Mouse (Mus musculus) G1E (cell line): ENCODE results near the gene Brdt. TPM values are rescaled to one million over a fixed set of nuclear protein-coding genes. Genes with fewer than 3 reads are reported as not detected.

Experiments used
- ATAC-seq: 2 replicates; pipeline ENCODE4 v1.8.0; 2016; ENCODE audit warnings: mild to moderate bottlenecking; ENCODE audit not compliant: insufficient number of reproducible peaks, poor library complexity, low FRiP score, severe bottlenecking; ENCODE audit errors: extremely low read depth
- DNase-seq: peaks from one replicate; pipeline ENCODE4 v3.0.0; 2012; ENCODE audit warnings: low spot score
- H3K27me3 ChIP-seq: 2 replicates; pipeline ENCODE4 v1.6.1; 2012; ENCODE audit warnings: mild to moderate bottlenecking, low read length, inconsistent platforms; ENCODE audit not compliant: insufficient read depth
- H3K36me3 ChIP-seq: replicated peaks from 2 replicates; pipeline ENCODE3; 2012; ENCODE audit warnings: mild to moderate bottlenecking, inconsistent platforms
- H3K4me1 ChIP-seq: 2 replicates; pipeline ENCODE4 v1.6.1; 2012; ENCODE audit warnings: low read depth, low read length, inconsistent platforms, mixed read lengths; ENCODE audit not compliant: insufficient read depth
- H3K4me3 ChIP-seq: 2 replicates; pipeline ENCODE4 v1.5.1; 2012; ENCODE audit warnings: low read depth, mild to moderate bottlenecking, inconsistent platforms, low read length, moderate library complexity, mixed read lengths
- H3K9me3 ChIP-seq: replicated peaks from 2 replicates; pipeline ENCODE4 v1.6.1; 2012; ENCODE audit warnings: inconsistent platforms
- CTCF ChIP-seq: IDR thresholded peaks from 2 replicates; pipeline ENCODE4 v1.5.1; 2012; ENCODE audit warnings: low read depth, low read length, inconsistent platforms, mixed read lengths
- GATA1 ChIP-seq: IDR thresholded peaks from 2 replicates; pipeline ENCODE4 v1.6.1; 2012; ENCODE audit warnings: borderline replicate concordance, low read length, inconsistent platforms, mixed read lengths
- GATA2 ChIP-seq: IDR thresholded peaks from 2 replicates; pipeline ENCODE4 v1.6.1; 2012; ENCODE audit warnings: low read depth, low read length, inconsistent platforms, borderline replicate concordance
- POLR2AphosphoS5 ChIP-seq: IDR thresholded peaks from 2 replicates; pipeline ENCODE4 v1.6.1; 2012; ENCODE audit warnings: low read depth, low read length, inconsistent platforms; ENCODE audit not compliant: insufficient replicate concordance
- TAL1 ChIP-seq: conservative IDR thresholded peaks from 2 replicates; pipeline ENCODE4 v1.6.1; 2012; ENCODE audit warnings: low read depth, low read length, inconsistent platforms, mixed read lengths
- polyA plus RNA-seq: library from polyadenylated mRNA; stranded (reverse); fragments of >175 nt; gene quantifications from 2 replicates; pipeline ENCODE4 v1.2.3, GENCODE M21; 2012
- total RNA-seq, 2 experiments: library from RNA; stranded (forward) in 1 of 2; stranded (reverse) in 1 of 2; fragments of 200-1000 nt in 1 of 2; fragments of >200 nt in 1 of 2; fragmentation: Nextera tagmentation in 1 of 2; gene quantifications; 2 replicates each; pipeline ENCODE4 v1.2.3; 2014 to 2017

Brdt gene
- total and polyA plus RNA-seq, 3 experiments, result 0.11 TPM; not detected in 2

DNA sequence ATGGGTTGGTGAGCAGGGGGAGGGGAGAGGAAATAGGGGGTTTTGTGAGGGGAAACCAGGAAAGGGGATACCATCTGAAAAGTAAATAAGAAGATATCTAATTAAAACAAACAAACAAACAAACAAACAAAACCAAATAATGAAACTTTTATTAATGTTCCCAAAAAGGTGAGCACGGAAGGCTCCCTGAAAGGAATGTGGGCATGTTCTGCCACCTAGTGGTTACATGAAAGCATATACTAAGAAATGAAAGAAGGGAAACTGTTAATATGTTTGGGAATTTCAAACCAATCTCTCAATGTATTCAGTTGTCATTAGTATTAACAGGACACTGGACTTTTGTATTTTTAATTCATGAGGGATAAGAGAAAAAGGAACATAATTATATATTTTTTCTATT, 10.3 kb upstream of the Brdt start:
- H3K9me3 ChIP-seq, result no peaks in the 10 kb centered on the region
- H3K4me3 ChIP-seq, result no peak overlapping the region
- TF ChIP-seq GATA1, result no peak
- no peak for TF ChIP-seq POLR2AphosphoS5
- TF ChIP-seq GATA2, result no peak
- no peak for TF ChIP-seq TAL1
- no peak for TF ChIP-seq CTCF
- no peak for ATAC-seq
- no peak for DNase-seq
- no peaks in the 10 kb centered on the region for H3K4me1 ChIP-seq
- H3K27me3 ChIP-seq, result no peaks in the 10 kb centered on the region; the same call in 1 of the 2 replicates
- no peaks in the 10 kb centered on the region for H3K36me3 ChIP-seq

DNA sequence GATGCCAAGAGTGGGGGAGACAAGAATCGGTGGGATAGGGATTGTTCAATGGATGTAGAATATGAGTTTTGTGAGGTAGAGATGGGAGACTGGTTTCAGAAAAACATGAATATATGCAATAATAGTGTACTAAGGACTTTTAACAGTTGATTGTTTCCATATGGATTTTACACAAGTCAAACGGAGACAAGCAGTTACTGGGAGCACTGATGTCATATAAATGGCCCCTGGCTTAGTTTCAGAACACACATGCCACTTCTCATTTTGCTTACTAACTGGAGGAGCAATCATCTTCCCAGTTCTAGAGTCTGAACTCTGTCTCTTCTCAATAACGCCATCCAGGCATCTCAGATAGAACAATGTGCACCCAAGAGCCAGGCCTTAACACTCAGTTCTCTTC, 9.4 kb downstream of the Brdt start:
- Histone ChIP-seq H3K9me3 (no peaks in the 10 kb centered on the region), H3K4me3 (no peak overlapping the region), H3K4me1 (no peaks in the 10 kb centered on the region), H3K36me3 (no peaks in the 10 kb centered on the region), H3K27me3 (peaks cover 3% of the 10 kb centered on the region)
- ATAC-seq, result no peak
- no peak for DNase-seq
- TF ChIP-seq CTCF, result no peak
- no peak for TF ChIP-seq GATA2
- TF ChIP-seq GATA1, result no peak
- no peak for TF ChIP-seq POLR2AphosphoS5
- TF ChIP-seq TAL1, result no peak

DNA sequence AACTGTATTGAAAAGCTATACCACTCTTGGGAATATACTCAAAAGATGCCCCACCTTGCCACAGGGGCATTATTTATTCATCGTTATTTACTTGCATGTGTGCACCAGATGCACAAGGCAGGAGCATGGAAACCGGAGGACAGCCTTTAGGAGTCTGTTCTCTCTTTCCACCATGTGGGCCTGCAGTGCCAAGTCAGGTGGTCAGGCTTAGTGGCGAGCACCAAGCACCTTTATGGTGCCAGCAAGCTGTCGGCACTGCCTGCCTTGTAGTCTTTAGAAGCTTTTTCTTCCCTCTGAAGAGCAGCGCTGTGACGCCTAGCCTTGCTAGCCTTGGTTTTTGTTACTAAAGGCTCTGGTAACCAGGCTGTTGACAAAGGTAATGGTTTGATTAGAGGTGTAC, 11.9 kb downstream of the Brdt start:
- ATAC-seq (no peak), DNase-seq (no peak)
- TF ChIP-seq TAL1 (no peak), GATA1 (no peak), GATA2 (no peak), CTCF (no peak), POLR2AphosphoS5 (no peak)
- no peaks in the 10 kb centered on the region for H3K36me3 ChIP-seq
- no peaks in the 10 kb centered on the region for H3K4me1 ChIP-seq
- H3K27me3 ChIP-seq, result peaks cover 6% of the 10 kb centered on the region
- no peak overlapping the region for H3K4me3 ChIP-seq
- no peaks in the 10 kb centered on the region for H3K9me3 ChIP-seq

DNA sequence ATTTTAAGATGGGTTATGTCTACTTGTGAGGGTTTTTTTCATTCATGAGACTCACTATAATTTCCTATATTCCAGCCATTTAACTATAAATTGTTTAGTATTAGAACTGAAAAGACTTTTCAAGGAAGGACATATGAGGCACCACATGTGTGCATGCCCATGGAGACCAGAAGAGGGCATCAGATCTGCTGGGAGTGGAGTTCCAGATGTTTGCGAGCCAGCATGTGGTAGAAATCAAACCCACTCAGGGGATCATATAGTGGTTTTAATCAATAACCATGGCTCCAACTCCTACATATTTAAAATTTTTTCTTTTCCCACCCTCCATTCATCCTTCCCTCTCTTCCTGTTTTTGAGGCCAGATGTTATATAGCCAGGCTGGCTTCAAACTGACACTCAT, 15.3 kb downstream of the Brdt start:
- no peaks in the 10 kb centered on the region for H3K4me1 ChIP-seq
- peaks cover 10% of the 10 kb centered on the region for H3K27me3 ChIP-seq
- H3K36me3 ChIP-seq, result no peaks in the 10 kb centered on the region
- TF ChIP-seq GATA2, result no peak
- TF ChIP-seq CTCF, result no peak
- no peak for TF ChIP-seq POLR2AphosphoS5
- no peak for TF ChIP-seq GATA1
- no peak for TF ChIP-seq TAL1
- no peak for DNase-seq
- no peak for ATAC-seq
- no peaks in the 10 kb centered on the region for H3K9me3 ChIP-seq
- H3K4me3 ChIP-seq, result no peak overlapping the region

DNA sequence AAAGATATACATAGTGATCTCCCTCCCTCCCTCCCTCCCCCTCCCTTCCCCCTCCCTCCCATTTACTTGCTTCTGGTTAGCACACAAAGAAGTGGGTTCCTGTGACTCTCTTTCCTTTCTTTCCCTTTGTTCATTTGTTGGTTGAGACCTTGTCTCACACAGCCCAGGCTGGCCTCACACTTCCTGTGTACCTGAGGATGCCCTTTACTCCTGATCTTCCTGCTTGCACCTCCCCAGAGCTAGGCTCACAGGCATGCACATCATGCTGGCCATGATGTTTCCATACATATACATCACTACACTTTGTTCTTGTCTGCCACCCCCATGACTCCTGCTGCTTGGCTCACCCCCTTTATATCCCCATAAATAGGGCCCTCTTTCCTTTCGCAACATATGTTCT, 21.6 kb downstream of the Brdt start:
- no peak for TF ChIP-seq CTCF
- DNase-seq, result no peak
- H3K36me3 ChIP-seq, result no peaks in the 10 kb centered on the region
- no peak for ATAC-seq
- no peaks in the 10 kb centered on the region for H3K4me1 ChIP-seq
- peaks cover 13% of the 10 kb centered on the region for H3K27me3 ChIP-seq
- H3K9me3 ChIP-seq, result no peaks in the 10 kb centered on the region
- H3K4me3 ChIP-seq, result no peak overlapping the region

DNA sequence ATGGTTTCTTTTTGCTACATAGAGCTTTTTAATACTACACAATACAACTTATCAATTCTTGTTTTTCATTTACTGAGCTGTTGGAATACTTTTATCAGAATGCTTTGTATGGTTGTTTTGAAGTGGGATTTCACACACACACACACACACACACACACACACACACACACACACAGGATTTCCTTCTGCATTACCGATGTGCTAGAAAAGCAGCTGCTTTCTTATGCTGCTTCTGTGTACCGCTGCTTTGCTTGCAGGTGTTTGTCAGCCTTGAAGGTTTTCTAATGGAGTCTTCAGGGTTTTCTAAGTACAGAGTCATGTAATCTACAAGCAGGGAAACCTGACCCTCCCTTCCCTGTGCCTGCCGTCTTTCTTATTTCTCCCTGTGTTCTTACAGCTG, 23.0 kb downstream of the Brdt start:
- Histone ChIP-seq H3K4me1 (no peaks in the 10 kb centered on the region), H3K36me3 (no peaks in the 10 kb centered on the region), H3K9me3 (no peaks in the 10 kb centered on the region), H3K4me3 (no peak overlapping the region), H3K27me3 (peaks cover 10% of the 10 kb centered on the region; the same call in 1 of the 2 replicates)
- DNase-seq (no peak), ATAC-seq (no peak)
- TF ChIP-seq TAL1, result no peak
- TF ChIP-seq GATA2, result no peak
- no peak for TF ChIP-seq CTCF
- no peak for TF ChIP-seq GATA1
- TF ChIP-seq POLR2AphosphoS5, result no peak

DNA sequence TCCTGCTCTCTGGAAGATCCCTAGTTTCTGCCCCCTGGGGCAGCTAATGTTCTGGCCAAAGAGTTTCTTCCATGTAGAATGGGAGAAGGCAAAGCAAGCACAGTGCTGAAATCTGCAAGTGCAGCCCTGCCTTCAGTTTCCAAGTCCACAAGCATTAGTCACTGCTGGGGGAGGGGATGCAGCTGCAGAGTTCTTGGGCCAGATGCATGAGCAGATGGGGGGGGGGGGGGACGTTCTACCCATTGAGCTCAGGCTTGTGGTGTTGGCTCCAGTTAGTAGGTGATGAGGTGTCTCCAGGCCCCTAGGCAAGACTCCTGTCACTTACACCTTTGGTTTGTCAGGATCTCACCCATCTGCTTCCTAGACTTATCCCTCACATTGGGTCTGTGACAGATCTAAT, 24.8 kb downstream of the Brdt start:
- H3K4me3 ChIP-seq, result no peak overlapping the region
- H3K9me3 ChIP-seq, result no peaks in the 10 kb centered on the region
- H3K27me3 ChIP-seq, result peaks cover 10% of the 10 kb centered on the region; the same call in 1 of the 2 replicates
- H3K36me3 ChIP-seq, result no peaks in the 10 kb centered on the region
- TF ChIP-seq CTCF (no peak), TAL1 (no peak), GATA2 (no peak)
- H3K4me1 ChIP-seq, result peaks cover 8% of the 10 kb centered on the region
- no peak for DNase-seq
- ATAC-seq, result no peak
